Mouse (Mus musculus): ENCODE results near the gene Ucp1. TPM values are rescaled to one million over a fixed set of nuclear protein-coding genes. Genes with fewer than 3 reads are reported as not detected.
A peak's percentile ranks its signal among the peaks of the same experiment; 100 is the strongest.

Ucp1 gene
- not detected in 2 replicates for polyA plus RNA-seq (2015; fragmentation: Nextera tagmentation; extraction: Ambion mirVana)

DNA sequence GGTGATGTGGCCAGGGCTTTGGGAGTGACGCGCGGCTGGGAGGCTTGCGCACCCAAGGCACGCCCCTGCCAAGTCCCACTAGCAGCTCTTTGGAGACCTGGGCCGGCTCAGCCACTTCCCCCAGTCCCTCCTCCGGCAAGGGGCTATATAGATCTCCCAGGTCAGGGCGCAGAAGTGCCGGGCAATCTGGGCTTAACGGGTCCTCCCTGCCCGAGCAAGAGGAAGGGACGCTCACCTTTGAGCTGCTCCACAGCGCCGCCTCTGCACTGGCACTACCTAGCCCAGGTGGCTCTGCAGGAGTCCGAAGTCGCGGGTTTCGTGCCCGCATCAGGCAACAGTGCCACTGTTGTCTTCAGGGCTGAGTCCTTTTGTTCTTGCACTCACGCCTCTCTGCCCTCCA lies at the start of gene Ucp1:
Gene Ucp1, plus strand, starts transcription at position 177 of the 400 bp plus-strand sequence.
- Histone ChIP-seq H3K4me1 (ENCODE audit: control insufficient read depth, insufficient read depth, low read length) (no peaks in the 10 kb centered on the region), H3K9me3 (replicated peaks; ENCODE audit: control insufficient read depth, low read length) (no peaks in the 10 kb centered on the region), H3K27me3 (ENCODE audit: control insufficient read depth, insufficient read depth, low read length) (peaks cover 17% of the 10 kb centered on the region; the same call in 1 of the 2 replicates), H3K4me2 (ENCODE audit: low read depth, low read length) (peak within 1 kb of the TSS; percentile 50), H3K4me3 (replicated peaks; ENCODE audit: low read length) (peak within 1 kb of the TSS; percentile 23), H3K9ac (ENCODE audit: low read length) (no peak within 1 kb of the TSS), H3K27ac (ENCODE audit: low read length) (no peak within 1 kb of the TSS), H3K36me3 (ENCODE audit: control insufficient read depth, insufficient read depth, low read length) (no peaks in the 10 kb centered on the region)
- 2% methylated on average over 20 of the region's 20 CpGs for WGBS
- 0 out of 2 replicates have a peak, but pooled peaks have one; percentile 40 for ATAC-seq (ENCODE audit: insufficient read depth, low FRiP score)

DNA sequence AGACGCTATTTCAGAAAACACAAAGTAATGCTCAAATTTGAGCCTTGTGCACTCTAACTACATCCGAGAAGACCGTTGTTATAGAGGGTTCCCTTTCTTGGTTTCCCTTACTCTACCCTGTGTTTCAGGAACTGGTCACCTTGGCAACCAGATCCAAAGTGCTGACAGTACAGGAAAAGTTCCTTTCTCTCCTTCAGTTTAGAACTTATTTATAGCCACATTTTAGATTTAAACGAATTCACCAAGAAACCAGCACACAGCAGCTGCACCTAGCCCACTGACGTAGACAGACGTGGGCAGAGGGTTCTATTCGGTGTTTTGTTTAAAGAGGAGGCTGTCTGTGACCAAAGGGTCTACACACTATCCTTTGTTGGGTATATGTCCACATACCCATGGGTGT lies 46.0 kb upstream of the Ucp1 start:
- Histone ChIP-seq H3K36me3 (ENCODE audit: control insufficient read depth, insufficient read depth, low read length) (no peaks in the 10 kb centered on the region), H3K9me3 (replicated peaks; ENCODE audit: control insufficient read depth, low read length) (no peaks in the 10 kb centered on the region), H3K4me1 (ENCODE audit: control insufficient read depth, insufficient read depth, low read length) (no peaks in the 10 kb centered on the region), H3K27me3 (ENCODE audit: control insufficient read depth, insufficient read depth, low read length) (no peaks in the 10 kb centered on the region), H3K9ac (ENCODE audit: low read length) (no peak overlapping the region), H3K4me2 (ENCODE audit: low read depth, low read length) (no peak overlapping the region), H3K27ac (ENCODE audit: low read length) (no peak overlapping the region), H3K4me3 (replicated peaks; ENCODE audit: low read length) (no peak overlapping the region)
- ATAC-seq (ENCODE audit: insufficient read depth, low FRiP score), result no peak
- 87% methylated on average over 7 of the region's 7 CpGs for WGBS

DNA sequence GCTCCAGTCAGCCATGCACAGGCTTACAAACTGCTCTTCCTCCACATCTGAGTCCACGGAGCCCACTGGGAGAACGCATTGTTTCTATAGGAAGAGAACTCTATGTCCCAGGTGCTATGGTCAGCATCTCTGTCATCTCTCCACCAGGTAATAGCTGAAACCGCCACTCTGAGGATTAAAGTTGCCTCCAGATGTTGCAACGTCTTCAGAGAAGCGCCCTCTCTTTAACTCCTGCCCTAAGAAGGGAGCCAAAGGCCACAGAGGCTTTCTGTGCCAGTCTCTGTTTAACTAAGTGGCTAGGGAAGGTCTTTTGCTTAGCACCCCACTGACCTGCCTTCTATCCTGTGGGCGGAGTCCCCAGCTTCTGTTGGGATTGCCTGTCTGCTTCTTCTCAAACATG lies 39.3 kb upstream of the Ucp1 start:
- no peak for ATAC-seq (ENCODE audit: insufficient read depth, low FRiP score)
- Histone ChIP-seq H3K9me3 (replicated peaks; ENCODE audit: control insufficient read depth, low read length) (no peaks in the 10 kb centered on the region), H3K4me1 (ENCODE audit: control insufficient read depth, insufficient read depth, low read length) (peaks cover 3% of the 10 kb centered on the region; the same call in 1 of the 2 replicates), H3K27me3 (ENCODE audit: control insufficient read depth, insufficient read depth, low read length) (no peaks in the 10 kb centered on the region), H3K27ac (ENCODE audit: low read length) (no peak overlapping the region), H3K4me3 (replicated peaks; ENCODE audit: low read length) (no peak overlapping the region), H3K4me2 (ENCODE audit: low read depth, low read length) (no peak overlapping the region), H3K36me3 (ENCODE audit: control insufficient read depth, insufficient read depth, low read length) (no peaks in the 10 kb centered on the region), H3K9ac (ENCODE audit: low read length) (no peak overlapping the region)
- 83% methylated on average over 6 of the region's 6 CpGs for WGBS

GRCm38 (mm10) chr8:83251362-83252246 lies 38.5 kb upstream of the Ucp1 start:
- no peaks in the 10 kb centered on the region for H3K27me3 ChIP-seq (ENCODE audit: control insufficient read depth, insufficient read depth, low read length)
- H3K4me2 ChIP-seq (ENCODE audit: low read depth, low read length), result no peak overlapping the region
- no peak overlapping the region for H3K4me3 ChIP-seq (replicated peaks; ENCODE audit: low read length)
- 67% methylated on average over 14 of the region's 14 CpGs for WGBS
- no peaks in the 10 kb centered on the region for H3K36me3 ChIP-seq (ENCODE audit: control insufficient read depth, insufficient read depth, low read length)
- peaks cover 3% of the 10 kb centered on the region; the same call in 1 of the 2 replicates for H3K4me1 ChIP-seq (ENCODE audit: control insufficient read depth, insufficient read depth, low read length)
- H3K27ac ChIP-seq (ENCODE audit: low read length), result peak overlapping the region; percentile 38; the same call in 1 of the 2 replicates
- ATAC-seq (ENCODE audit: insufficient read depth, low FRiP score), result no peak
- no peak overlapping the region for H3K9ac ChIP-seq (ENCODE audit: low read length)
- H3K9me3 ChIP-seq (replicated peaks; ENCODE audit: control insufficient read depth, low read length), result no peaks in the 10 kb centered on the region

DNA sequence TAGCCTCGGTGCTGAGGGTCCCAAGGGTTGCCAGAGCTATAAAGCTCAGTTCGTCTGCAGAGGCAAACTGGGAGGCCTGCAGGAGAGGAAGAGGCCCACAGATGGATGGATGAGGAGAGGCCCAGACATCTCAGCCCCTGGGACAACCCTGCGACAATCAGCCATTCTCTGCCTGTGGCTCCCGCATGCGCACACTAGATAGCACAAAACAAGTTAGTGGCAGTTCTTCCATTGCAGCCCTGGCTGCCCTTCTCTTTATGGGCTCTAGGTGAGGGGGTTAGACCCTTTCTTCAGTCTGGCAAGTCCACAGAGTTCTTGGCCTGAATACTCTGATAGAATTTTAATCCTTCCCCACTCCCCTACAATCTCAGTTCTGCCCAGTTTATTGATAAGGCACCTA lies 37.4 kb upstream of the Ucp1 start:
- H3K9ac ChIP-seq (ENCODE audit: low read length), result no peak overlapping the region
- H3K4me2 ChIP-seq (ENCODE audit: low read depth, low read length), result no peak overlapping the region
- H3K4me1 ChIP-seq (ENCODE audit: control insufficient read depth, insufficient read depth, low read length), result peaks cover 3% of the 10 kb centered on the region; the same call in 1 of the 2 replicates
- no peaks in the 10 kb centered on the region for H3K9me3 ChIP-seq (replicated peaks; ENCODE audit: control insufficient read depth, low read length)
- H3K36me3 ChIP-seq (ENCODE audit: control insufficient read depth, insufficient read depth, low read length), result no peaks in the 10 kb centered on the region
- no peak overlapping the region for H3K27ac ChIP-seq (ENCODE audit: low read length)
- 83% methylated on average over 5 of the region's 5 CpGs for WGBS
- no peaks in the 10 kb centered on the region for H3K27me3 ChIP-seq (ENCODE audit: control insufficient read depth, insufficient read depth, low read length)
- ATAC-seq (ENCODE audit: insufficient read depth, low FRiP score), result no peak
- H3K4me3 ChIP-seq (replicated peaks; ENCODE audit: low read length), result no peak overlapping the region

GRCm38 (mm10) chr8:83257631-83258030 lies 32.5 kb upstream of the Ucp1 start:
- H3K4me1 ChIP-seq (ENCODE audit: control insufficient read depth, insufficient read depth, low read length), result no peaks in the 10 kb centered on the region
- no peaks in the 10 kb centered on the region for H3K36me3 ChIP-seq (ENCODE audit: control insufficient read depth, insufficient read depth, low read length)
- no peaks in the 10 kb centered on the region for H3K27me3 ChIP-seq (ENCODE audit: control insufficient read depth, insufficient read depth, low read length)
- ATAC-seq (ENCODE audit: insufficient read depth, low FRiP score), result no peak
- H3K4me2 ChIP-seq (ENCODE audit: low read depth, low read length), result no peak overlapping the region
- no peak overlapping the region for H3K4me3 ChIP-seq (replicated peaks; ENCODE audit: low read length)
- H3K9me3 ChIP-seq (replicated peaks; ENCODE audit: control insufficient read depth, low read length), result no peaks in the 10 kb centered on the region
- 87% methylated on average over 5 of the region's 5 CpGs for WGBS
- no peak overlapping the region for H3K9ac ChIP-seq (ENCODE audit: low read length)
- no peak overlapping the region for H3K27ac ChIP-seq (ENCODE audit: low read length)

DNA sequence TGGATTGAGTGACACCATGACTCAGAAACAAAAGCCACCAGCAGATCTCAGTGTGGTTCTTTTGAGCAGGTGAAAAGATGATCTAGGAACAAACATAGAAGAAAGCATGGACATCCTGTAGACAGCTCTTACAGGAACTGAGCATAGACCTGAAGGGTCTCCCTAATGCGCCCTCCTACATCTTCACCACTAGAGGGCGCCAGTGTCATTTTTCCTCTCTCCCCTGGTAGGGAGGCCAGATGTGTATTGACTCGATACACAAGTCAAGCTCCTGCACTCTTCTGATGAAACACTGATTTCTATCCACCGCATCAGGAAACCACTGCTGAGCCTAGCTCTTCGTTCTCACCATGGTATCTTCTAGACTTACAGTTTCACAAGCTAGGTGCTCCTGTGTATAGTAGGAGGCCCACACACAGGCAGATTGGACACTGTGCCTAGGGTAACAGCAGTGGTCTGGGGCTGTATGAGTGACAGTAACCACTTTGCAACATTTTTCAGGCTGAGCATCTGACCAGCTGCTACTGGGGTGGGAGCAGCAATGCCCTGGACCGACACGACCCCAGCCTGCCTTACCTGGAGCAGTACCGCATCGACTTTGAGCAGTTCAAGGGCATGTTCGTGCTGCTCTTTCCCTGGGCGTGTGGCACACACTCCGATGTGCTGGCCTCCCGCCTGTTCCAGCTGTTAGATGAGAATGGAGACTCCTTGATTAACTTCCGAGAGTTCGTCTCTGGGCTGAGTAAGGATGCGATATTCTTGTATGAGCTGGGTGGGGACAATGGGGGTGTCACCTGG lies 29.5 kb upstream of the Ucp1 start:
- no peak overlapping the region for H3K4me2 ChIP-seq (ENCODE audit: low read depth, low read length)
- H3K9me3 ChIP-seq (replicated peaks; ENCODE audit: control insufficient read depth, low read length), result no peaks in the 10 kb centered on the region
- ATAC-seq (ENCODE audit: insufficient read depth, low FRiP score), result peak; percentile 78; the same call in 1 of the 2 replicates
- H3K4me1 ChIP-seq (ENCODE audit: control insufficient read depth, insufficient read depth, low read length), result no peaks in the 10 kb centered on the region
- H3K27ac ChIP-seq (ENCODE audit: low read length), result no peak overlapping the region
- no peak overlapping the region for H3K9ac ChIP-seq (ENCODE audit: low read length)
- no peaks in the 10 kb centered on the region for H3K27me3 ChIP-seq (ENCODE audit: control insufficient read depth, insufficient read depth, low read length)
- no peaks in the 10 kb centered on the region; the same call in 1 of the 2 replicates for H3K36me3 ChIP-seq (ENCODE audit: control insufficient read depth, insufficient read depth, low read length)
- H3K4me3 ChIP-seq (replicated peaks; ENCODE audit: low read length), result no peak overlapping the region
- 70% methylated on average over 16 of the region's 16 CpGs for WGBS

GRCm38 (mm10) chr8:83271172-83271571 lies 19.0 kb upstream of the Ucp1 start:
- no peak for ATAC-seq (ENCODE audit: insufficient read depth, low FRiP score)
- H3K4me3 ChIP-seq (replicated peaks; ENCODE audit: low read length), result no peak overlapping the region
- no peaks in the 10 kb centered on the region for H3K9me3 ChIP-seq (replicated peaks; ENCODE audit: control insufficient read depth, low read length)
- no peak overlapping the region for H3K9ac ChIP-seq (ENCODE audit: low read length)
- H3K27ac ChIP-seq (ENCODE audit: low read length), result no peak overlapping the region
- no peaks in the 10 kb centered on the region for H3K27me3 ChIP-seq (ENCODE audit: control insufficient read depth, insufficient read depth, low read length)
- H3K36me3 ChIP-seq (ENCODE audit: control insufficient read depth, insufficient read depth, low read length), result no peaks in the 10 kb centered on the region
- no peaks in the 10 kb centered on the region for H3K4me1 ChIP-seq (ENCODE audit: control insufficient read depth, insufficient read depth, low read length)
- no peak overlapping the region for H3K4me2 ChIP-seq (ENCODE audit: low read depth, low read length)
- WGBS, result 95% methylated on average over 14 of the region's 14 CpGs

DNA sequence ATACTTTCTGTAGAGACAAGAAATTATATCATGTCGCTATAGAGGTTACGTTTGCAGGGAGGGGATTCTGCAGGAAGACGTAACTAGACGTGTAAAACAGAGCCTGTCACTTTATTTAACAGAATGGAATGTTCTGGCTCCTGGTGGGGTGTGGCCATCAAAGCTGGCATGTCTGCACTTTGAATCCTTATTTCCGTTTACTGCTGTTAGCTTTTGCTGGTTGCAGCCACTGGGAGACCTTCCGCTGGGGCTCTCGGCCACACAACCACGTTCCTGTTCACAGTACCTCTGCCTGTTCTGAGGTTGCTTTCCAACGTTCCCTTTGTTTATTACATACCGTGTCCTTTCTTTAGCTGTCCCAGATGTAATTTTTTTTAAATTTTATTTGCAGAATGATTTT lies 17.7 kb upstream of the Ucp1 start:
- Histone ChIP-seq H3K4me2 (ENCODE audit: low read depth, low read length) (no peak overlapping the region), H3K9ac (ENCODE audit: low read length) (no peak overlapping the region), H3K4me1 (ENCODE audit: control insufficient read depth, insufficient read depth, low read length) (no peaks in the 10 kb centered on the region), H3K27ac (ENCODE audit: low read length) (no peak overlapping the region), H3K27me3 (ENCODE audit: control insufficient read depth, insufficient read depth, low read length) (no peaks in the 10 kb centered on the region), H3K9me3 (replicated peaks; ENCODE audit: control insufficient read depth, low read length) (no peaks in the 10 kb centered on the region), H3K36me3 (ENCODE audit: control insufficient read depth, insufficient read depth, low read length) (no peaks in the 10 kb centered on the region), H3K4me3 (replicated peaks; ENCODE audit: low read length) (no peak overlapping the region)
- ATAC-seq (ENCODE audit: insufficient read depth, low FRiP score), result no peak
- 61% methylated on average over 10 of the region's 10 CpGs for WGBS

Measured in stomach, embryonic 16.5 days (tissue).